In genomic region chr19:57293737-57294136, GRCm38 (mm10) we compare ENCODE assay signal across 7 mouse cellular contexts. TPM values are rescaled to one million over a fixed set of nuclear protein-coding genes. Genes with fewer than 3 reads are reported as not detected.
DNase-seq lines count a peak whose midpoint lies in the region.

No protein-coding gene starts in this region.

- peak; percentile 71 for DNase-seq in R1 (ENCODE audit: low read depth, low spot score)
- DNase-seq in c-Kit-negative CD71-positive TER-119-positive erythroid progenitor cells, embryonic 14.5 days (ENCODE audit: low read depth, low spot score): peak; percentile 27
- DNase-seq in heart, postnatal 4 days: peak; percentile 84
- peak; percentile 83 to 87 for DNase-seq in lung, postnatal 4 days
- no peak for DNase-seq in Muller cell, postnatal 12 days (ENCODE audit: inconsistent ontology term)
- DNase-seq in frontal cortex, postnatal 10 days (ENCODE audit: low spot score in 2 of 2): no peak
- no peak for DNase-seq in frontal cortex, postnatal 36 days (ENCODE audit: low spot score in 2 of 2)

RNA-seq across cellular contexts. Expression of gene Ablim1, which starts 21.0 kb away (rescaled TPM):
- total RNA-seq in heart, postnatal 4 days (2021): 100 to 1,000 TPM; 312 to 353 TPM

Comparison
In these comparisons a context has a peak if more than half of its experiments do, and no peak if none do; other contexts are left out.
1. DNase-seq: peak in R1 (single experiment), c-Kit-negative CD71-positive TER-119-positive erythroid progenitor cells, embryonic 14.5 days (single experiment), heart, postnatal 4 days (single experiment) and lung, postnatal 4 days (2 of 2); none in Muller cell, postnatal 12 days (single experiment), frontal cortex, postnatal 10 days (0 of 2) and frontal cortex, postnatal 36 days (0 of 2).